Mouse (Mus musculus): ENCODE data around the gene Elmo1. TPM values are rescaled to one million over a fixed set of nuclear protein-coding genes. Genes with fewer than 3 reads are reported as not detected.

The Elmo1 gene
- total RNA-seq, 2 experiments from 2014 or later = 23.6 to 27.7 TPM

DNA sequence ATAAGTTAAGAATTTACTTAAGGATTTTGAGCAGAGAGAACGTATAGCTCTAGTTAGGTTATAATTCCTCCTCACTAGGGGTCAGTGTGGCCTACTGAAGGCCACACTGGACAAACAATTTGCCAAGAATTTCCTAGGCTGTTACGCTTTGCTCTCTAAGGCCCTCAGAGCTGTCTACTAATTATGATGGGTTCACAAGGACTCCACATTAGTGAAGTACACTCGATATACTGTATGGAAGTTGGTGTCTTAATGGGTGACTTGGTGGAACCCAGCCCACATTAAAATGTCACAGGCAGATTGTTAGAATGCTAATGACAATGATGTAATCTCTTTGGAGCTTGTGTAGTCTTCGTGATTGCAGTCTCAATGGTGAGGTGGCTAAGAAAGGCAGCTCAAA lies 343.7 kb downstream of the Elmo1 start:
- no peak for DNase-seq (ENCODE audit: low spot score in 2 of 2)

DNA sequence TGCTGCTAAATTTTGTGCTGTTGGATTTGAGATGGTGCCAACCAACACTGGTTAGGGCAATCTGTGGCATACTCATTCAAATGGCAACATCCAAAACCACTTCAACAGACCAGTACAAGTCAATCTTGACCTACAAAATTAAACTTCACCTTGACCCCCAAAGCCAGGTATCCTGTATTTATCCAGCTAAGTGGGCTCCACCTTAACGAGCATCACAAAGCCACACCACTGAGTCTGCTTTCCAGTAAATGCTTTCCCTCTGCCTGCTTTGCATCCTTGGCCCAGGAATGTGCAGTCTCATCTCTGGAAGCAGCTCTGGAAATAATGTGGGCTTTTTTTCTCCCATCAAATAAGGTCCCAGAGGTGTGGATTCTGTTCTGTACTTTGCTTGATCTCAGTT lies 349.1 kb downstream of the Elmo1 start:
- no peak for DNase-seq (ENCODE audit: low spot score in 2 of 2)

DNA sequence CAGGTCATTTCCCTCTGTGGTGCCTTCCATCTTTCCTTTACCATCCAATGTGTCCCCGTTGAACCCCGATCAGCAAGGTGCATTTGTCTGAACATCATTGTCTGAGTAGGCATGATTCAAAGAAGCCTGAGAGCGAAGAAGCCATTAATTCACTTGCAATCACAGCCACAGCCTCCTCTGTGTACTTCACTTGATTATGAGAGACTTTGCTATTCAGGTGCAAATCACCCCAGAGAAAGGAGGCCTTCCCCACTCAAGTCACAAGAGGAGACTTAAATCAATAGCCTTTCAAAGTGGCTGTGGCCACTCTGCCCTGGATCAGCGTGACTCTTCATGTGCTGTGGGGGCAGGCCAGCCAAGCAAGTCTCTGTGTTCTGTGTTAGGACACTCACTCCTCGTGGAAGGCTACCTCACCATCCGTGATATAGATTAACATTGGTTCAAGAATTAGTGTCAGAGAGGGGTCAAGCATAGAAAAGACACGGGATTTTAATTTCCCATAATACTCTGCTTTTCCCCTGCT lies 360.5 kb downstream of the Elmo1 start:
- DNase-seq (ENCODE audit: low spot score in 2 of 2) = no peak

DNA sequence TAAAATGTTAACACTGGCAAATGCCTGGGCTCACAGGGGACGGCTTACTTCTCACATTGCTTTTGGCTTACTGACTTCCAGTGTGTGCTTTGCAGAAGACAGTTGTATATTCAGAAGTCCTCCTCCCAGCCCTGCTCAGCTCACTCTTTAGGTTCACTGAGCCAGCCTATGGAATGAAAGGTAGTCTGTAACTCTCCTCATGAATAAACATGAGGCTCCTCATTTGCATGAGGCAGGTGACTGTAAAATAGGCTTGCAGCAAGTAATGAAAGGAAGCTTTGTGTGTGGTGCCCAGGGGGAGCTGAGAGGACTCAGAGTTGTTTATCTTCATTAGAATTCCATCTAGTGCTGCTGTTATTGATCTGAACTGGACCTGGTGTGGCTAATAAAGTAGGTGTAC lies 364.0 kb downstream of the Elmo1 start:
- no peak for DNase-seq (ENCODE audit: low spot score in 2 of 2)

DNA sequence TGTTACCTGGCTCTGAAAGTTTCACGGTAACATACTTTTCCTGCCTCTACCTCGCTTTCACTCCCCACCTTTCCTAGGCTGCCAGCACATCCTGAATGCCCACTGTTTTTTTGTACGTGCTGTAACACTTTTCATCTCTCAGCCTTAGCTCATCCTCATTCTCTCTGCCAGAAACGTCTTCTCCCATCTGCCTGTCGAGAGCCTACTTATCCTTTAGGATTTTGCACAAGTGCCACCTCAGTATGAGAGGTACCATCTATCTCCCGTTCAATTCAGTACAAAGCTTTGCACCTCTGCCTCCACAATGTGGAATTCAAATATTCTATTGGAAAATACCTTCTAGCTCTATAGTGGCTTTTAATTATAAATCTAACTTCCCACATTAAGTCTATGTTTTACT lies 369.7 kb downstream of the Elmo1 start:
- DNase-seq (ENCODE audit: low spot score in 2 of 2) = no peak

DNA sequence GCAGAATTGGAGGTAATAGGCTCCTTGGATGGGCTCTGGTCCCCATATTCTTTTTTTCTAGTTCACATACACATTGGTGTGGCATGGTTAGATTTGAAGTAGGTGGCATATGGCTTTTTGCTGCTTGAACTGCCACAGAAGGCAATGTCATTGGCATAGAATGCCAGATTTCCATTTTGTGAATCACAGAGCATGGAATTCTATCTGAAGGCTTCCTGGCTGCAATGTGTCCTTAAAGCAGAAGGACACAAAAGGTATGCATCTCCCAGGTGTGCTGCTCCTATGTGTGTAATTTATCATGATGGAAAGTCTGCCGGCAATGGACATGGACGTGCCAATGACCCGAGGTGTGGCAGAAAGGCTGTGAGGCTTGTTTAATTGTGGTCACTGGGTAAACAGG lies 371.2 kb downstream of the Elmo1 start:
- DNase-seq (ENCODE audit: low spot score in 2 of 2) = no peak

DNA sequence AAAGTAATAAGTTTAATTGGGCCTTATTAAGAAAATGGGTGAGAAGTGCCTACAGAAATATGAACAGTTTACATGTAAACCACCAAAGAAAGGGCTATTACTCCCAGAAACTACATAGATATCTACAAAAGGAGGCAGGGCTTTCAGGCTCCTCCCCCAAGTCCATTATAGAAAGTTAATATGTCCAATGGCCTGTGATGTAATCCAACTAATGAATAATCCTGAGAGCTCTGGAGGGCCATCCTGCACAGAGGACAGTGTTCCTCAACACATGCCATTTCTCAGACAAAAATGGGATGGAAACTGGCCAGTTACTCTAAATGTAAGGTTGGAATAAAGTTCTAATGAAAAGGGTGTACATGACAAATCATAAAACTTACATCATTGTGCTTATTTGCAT lies 373.8 kb downstream of the Elmo1 start:
- no peak for DNase-seq (ENCODE audit: low spot score in 2 of 2)

DNA sequence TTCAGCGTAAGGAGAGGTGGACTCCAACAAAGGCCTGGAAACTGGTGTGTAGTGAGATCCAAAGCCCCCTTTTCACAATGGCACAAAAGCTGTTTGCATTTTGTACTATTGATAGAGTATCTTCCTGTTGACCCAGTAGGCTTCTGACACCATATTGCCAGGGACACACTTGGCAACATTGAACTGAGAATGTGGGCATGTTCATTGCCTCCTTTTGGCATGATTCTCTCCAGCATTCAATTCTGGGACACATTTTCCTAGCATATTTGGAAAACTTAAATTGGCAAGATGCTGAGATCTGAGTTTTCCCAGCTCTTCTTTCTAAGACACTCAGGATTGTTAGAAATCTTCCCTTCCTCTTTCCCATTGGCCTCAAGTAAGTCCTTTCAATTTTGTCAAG lies 377.0 kb downstream of the Elmo1 start:
- DNase-seq (ENCODE audit: low spot score in 2 of 2) = no peak

DNA sequence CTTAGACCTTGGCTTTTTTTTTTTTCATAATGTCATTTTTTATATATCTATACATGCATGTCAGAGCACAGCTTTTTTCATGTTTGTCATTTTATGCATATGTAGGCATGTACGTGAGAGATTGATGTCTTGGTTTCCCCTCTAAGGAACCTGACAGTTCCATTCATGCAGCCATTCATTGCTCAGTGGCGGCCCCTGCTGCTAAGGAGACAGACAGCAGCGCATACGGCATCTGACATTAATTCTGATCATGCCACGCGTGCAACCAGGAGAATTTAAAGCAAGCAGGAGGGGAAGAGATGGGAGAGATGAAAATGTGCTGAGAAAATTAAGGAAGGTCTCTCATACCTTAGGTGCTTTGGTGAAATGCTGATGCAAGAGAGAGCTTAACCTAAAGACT lies 381.3 kb downstream of the Elmo1 start:
- peak; percentile 23 to 55 for DNase-seq (ENCODE audit: low spot score in 2 of 2)

DNA sequence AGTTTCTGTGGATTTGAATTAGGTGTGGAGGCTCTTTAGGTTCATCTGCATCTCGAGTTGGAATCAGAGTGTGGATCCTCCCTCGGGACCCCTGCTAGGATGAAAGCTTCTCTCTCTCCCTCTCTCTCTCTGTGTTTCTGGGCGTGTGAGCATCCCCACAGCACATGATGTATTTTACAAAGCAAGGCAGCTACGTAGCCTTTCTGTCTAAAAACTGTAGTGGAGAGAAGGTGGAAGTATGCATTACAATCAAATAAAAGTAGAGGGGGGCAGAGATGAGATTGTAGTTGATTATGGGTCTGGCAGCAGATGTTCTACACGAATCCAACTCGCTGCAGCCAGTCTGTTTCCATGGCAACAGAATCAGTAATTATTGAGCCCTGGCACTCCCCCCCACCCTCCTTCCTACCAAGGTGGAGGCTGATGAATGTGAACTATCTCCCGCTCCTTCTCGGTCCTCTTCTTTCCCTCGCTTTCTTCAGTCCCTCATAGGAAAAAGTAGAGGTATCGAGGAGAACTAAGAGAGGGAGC lies 382.0 kb downstream of the Elmo1 start:
- no peak for DNase-seq (ENCODE audit: low spot score in 2 of 2)

DNA sequence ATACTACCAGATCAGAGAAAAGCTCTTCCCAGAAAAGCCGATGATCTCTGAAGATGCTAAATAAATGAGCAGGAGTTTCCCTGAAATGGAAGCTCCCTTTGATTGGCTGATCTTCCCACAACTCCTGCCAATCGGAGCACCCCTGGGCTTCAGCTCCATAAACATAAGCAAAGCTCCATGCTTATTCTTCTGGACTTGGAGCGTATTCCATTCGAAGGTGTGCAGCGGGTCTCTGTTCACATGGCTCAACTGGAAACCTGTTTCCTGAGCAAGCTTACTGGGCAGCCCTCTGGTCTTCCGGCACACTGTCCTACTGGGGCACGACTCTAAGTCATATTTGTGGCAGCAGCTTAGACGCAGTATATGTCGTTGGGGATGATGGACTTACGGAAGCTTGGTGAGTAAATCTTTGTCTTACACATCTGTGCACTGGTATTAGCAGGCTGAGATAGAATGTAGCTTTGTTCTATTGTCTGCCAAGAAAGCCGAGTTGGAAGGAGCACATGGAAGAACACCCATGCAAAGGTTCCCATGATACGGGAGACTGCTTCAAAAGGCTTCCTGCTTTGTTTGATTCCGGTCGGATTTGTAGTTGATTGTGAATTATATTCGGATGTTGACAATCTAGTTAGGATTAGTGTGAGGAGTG lies 382.6 kb downstream of the Elmo1 start:
- no peak for DNase-seq (ENCODE audit: low spot score in 2 of 2)

DNA sequence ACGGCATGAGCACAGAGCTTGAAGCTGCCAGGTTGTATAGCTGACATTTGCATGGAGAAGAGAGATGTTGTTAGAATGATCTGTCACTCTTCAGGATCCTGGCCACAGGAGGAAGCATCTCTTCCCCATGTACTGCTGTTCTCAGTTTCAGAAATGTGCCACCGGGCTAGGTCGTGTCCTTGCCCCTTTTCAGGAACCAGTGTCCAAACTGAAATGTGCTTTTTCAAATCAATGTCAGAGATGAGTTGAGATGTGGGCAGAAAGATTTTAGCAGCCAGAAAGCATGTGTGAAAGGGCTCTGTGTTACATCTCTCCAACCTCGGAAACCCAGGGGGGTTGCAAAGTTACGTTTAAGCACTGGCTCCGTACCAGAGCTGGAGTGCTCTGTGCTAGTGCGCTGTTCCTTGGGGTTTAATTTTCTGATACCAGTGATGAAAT lies 383.3 kb downstream of the Elmo1 start:
- DNase-seq (ENCODE audit: low spot score in 2 of 2) = no peak

DNA sequence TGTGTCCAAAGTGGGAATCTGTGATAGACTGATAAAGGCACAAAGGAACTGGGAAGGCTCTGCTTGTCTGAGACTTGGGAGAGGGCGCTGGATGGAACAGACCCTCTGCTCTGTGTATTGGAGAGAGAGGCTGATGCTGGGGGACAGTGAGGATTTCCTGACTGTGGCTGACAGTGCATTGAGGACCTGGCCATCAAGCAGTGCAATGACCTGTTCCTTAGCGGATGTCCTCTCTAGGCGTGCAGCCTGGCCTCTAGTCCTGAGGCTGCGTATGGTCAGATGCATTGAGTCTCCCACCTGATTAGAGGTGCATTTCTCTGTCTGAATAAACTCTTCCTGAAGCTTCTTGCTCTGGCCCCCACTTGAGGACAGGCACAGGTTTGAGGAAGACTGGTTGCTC lies 384.2 kb downstream of the Elmo1 start:
- no peak for DNase-seq (ENCODE audit: low spot score in 2 of 2)

DNA sequence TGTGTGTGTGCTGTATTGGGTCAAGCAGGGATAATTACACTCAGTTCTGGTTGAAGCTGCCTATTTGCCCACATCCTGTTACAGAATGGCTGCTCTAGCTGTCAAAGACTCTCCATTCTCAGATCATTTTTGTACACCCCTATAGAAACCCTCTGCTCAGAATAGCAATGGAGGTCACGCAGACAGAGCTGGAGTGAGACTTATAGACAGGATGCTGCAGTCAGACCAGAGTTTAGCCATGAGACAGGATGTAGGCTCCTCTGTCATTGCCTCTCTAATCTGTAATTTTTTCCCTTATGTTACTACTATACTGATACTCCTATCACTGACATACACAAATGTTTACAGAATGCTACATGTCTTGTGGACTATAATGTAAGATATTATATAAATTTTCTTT lies 391.4 kb downstream of the Elmo1 start:
- no peak for DNase-seq (ENCODE audit: low spot score in 2 of 2)

DNA sequence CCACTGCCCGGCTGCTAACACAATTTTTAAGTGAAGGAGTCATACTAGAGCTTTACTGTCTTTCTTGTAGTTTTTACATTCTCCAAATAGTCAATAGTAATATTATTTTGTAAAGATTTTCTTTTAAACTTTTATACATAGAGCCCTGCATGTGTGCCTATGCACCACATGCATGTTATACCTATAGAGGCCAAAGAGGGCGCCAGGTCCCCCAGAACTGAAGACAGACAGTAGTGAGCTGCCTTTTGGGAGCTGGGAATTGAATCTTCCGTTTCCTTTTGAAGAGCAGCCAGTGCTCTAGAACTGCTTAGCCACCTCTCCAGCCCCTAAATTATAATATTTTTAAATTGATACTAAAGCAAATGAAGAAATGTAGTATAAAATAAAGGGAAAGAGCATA lies 398.7 kb downstream of the Elmo1 start:
- DNase-seq (ENCODE audit: low spot score in 2 of 2) = no peak

DNA sequence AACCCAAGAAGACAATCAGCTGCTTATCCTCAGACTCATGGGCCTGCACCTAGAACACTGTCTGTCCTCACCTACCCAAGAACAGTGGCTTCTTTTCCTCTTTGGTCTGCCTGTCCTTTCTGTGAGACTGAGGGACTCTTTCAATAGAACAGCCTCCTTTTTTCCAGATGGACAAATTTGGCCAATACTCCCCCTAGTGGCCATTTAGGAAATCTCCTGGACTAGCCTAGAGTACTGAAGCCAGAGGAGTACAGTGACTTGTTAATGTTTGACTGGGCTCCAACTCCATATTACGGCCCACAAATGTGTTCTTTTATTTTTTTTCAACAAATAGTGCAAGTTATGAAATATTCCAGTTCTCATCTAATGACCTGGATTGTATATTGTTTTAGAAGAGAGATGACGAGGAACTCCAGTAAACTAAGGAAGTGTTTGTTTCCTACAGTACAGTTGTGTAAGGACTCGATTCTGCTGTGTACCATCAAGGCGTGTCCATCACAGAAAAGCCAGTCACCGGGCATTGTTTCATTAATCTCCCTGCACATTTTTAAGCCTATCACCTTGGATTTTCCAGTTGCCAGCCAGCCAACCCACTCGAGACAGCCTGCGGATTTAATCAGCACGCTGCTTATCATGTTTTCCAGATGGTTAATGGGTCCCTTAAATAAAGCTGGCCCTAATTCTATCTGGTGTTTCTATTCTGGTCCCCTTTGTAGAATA lies 399.5 kb downstream of the Elmo1 start:
- DNase-seq (ENCODE audit: low spot score in 2 of 2) = no peak

DNA sequence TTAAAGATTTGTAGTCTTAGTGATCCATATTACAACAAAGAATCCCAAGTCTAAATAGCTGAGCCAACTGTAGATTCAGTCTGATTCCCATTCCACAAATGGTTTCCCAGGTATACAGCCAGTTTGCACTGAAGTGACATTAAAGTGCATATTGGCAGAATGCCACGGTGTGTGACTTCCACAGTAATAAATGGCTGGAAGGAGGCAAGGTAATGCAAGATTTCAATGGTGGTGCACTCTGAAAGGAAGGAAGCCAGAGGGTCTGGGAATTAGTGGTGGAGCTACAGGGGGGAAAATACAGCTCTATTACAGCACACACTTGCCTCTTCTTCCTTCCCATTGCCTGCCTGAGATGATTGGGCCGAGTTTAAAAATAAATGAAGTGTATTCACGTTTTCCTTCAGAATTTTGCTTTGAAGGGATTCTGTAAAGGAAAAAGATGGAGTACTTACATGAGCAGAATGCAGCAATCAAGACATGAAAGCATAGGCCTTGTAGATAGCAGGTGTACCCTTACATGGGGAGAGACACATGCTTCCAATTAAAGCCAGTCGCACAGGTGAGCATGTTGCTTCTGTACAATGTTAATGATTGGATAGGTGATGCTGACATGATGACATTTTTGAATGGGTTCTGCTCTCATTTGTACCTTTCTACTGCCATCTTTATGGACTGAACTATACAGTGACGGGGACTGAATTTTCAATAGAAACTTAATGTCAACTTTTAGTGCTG lies 400.6 kb downstream of the Elmo1 start:
- DNase-seq (ENCODE audit: low spot score in 2 of 2) = no peak

DNA sequence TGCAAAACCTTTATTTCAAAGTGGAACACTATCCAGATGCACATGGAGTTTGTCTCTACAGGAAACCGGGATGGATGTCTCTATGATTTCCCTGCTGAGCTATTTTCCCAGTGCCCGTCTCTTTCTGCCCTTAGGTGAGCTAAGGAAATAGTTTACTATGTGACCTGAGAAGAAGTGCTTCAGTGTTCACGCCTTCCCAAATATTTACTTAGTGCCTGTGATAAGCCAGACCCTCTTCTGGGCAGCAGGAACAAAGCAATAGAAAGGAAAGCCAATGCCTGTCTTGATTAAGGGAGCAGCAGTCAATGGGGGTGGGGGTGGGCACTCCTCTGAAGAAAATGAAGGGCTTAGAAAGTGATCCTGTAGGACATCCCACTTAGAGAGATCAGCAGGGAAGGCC lies 401.3 kb downstream of the Elmo1 start:
- no peak for DNase-seq (ENCODE audit: low spot score in 2 of 2)

DNA sequence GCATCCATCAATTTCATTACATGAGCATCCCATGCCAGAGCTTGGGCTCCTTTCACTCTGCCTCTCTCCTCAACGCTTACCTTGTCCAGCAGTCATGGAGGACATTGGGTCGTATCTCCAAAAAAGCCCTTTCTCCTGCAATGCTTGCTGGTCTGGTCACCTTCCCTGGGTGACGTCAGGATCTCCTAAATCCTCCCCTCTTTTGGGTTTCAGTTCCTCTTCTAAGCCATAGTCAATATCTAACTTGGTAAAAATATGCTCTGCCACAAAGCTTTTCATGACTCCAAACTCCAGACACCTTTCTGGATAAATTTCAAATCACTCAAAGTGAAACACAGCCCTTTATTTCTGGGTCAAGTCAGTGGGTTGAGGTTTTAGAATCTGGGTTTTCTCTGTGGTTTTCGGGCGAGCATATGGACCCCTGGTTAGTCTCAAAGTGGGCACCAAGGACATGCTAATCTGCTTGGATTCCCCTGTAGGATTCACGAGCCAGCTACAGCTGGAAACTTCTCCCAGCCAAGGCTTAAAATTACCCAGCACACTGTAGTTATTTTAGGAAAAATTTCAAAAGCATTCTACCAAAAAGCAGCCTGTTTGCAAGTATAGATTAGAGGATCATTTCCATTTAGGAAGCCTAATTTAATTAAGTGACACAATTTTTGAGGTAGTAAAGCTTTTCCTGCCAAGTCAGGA lies 403.8 kb downstream of the Elmo1 start:
- DNase-seq (ENCODE audit: low spot score in 2 of 2) = no peak

DNA sequence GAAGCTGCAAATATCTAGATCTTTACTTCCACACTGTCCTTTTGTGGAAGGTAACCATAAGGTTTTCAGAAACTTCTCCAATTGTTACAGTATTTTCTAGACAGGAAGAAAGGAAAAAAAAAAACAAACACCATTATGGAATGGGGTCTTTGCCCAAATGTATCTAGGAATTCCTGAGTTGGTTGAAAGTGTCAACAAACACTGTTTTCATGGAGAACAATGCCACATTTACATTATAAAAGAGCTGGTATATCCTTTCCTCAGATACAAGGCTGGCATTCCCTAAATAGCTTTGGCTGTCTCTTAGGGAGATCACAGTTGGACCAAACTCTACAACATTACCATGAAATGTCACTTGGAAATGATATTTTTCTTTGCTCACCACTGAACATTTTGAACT lies 411.5 kb downstream of the Elmo1 start:
- no peak for DNase-seq (ENCODE audit: low spot score in 2 of 2)

DNA sequence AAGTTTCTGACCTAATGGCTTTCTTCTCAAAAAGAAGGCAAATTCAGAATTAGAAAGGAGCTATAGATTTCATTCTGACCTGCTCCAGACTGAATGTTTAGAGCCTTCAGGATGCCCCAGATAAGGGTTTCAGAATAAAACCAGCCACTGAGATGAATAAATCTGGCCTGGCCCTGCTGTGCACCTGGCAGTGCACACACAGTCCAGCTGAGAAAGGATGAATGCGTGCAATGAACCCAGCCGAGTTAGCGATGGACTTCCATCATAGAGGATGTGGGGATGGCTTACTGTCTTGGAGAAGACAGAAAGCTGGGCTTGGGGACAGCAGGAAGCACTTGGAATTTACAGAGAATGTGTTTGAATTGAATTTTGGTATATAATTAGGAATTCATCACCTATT lies 413.0 kb downstream of the Elmo1 start:
- DNase-seq (ENCODE audit: low spot score in 2 of 2) = no peak

Data from gastrocnemius, postnatal 4 days (tissue).